Mouse (Mus musculus): ENCODE data around the gene Tnc. TPM values are rescaled to one million over a fixed set of nuclear protein-coding genes. Genes with fewer than 3 reads are reported as not detected.

Gene Tnc
- 6.0 TPM for polyA plus RNA-seq (2014; fragmentation: Illumina TruSeq; extraction: RNeasy Lipid Tissue Mini Kit (QIAGEN cat#74804); ENCODE audit: low read depth, low replicate concordance)

DNA sequence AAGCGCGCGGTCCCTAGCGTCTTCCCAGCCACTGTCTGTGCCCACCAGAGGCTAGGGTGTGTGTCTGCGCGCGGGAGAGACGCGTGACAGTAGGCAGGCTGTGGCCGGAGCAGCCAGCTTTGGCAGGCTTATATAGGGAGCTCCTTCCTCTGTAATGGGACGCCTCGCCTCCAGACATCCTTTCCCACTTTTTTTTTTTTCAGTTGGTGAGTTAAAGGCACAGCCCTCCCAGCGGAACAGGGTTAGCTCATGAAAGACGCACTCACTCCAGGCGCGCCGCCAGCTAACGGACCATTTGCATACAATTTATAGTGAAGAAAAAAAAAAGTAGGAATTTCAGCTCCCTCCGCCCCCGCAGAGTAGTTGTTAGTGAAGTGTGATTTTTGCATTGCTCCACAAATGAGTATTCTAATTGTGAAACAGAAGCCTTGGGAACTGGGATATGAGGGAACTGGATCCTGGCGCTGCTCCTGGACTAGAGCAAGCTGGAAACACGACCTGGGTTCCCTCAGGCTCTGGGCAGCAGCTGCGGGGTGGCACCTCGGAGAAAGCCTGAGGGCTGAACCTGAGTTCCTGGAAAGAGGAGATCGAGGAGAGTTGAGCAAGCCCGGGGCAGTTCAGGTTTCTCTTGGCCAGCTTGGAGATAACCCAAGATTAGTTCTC lies at the start of gene Tnc:
Gene Tnc (minus strand): TSS at position 185 of the 663 bp plus-strand sequence.

Other genes with a start within 250 kb of the Tnc start
- 0.35 TPM for gene Tnfsf8, start 185.7 kb downstream of the Tnc start, polyA plus RNA-seq (2014; fragmentation: Illumina TruSeq; extraction: RNeasy Lipid Tissue Mini Kit (QIAGEN cat#74804); ENCODE audit: low read depth, low replicate concordance)